Mouse (Mus musculus) thymus, postnatal 25 days (tissue): ENCODE data around the gene Cyth3.
A peak's percentile ranks its signal among the peaks of the same experiment; 100 is the strongest.

Experiments used
- DNase-seq: peaks from one replicate; pipeline ENCODE4 v3.0.0; 2022

Gene Cyth3

GRCm38 (mm10) chr5:143621893-143622622 is at the start of gene Cyth3:
Gene Cyth3 (plus strand): TSS chr5:143622447.
- peak; percentile 97 for DNase-seq

- no peak for DNase-seq
Measured at GRCm38 (mm10) chr5:143573067-143573466, 49.2 kb upstream of the Cyth3 start.

- no peak for DNase-seq
Measured at GRCm38 (mm10) chr5:143574261-143575178, 47.7 kb upstream of the Cyth3 start.

GRCm38 (mm10) chr5:143579537-143580203 is 42.6 kb upstream of the Cyth3 start:
- no peak for DNase-seq

GRCm38 (mm10) chr5:143580982-143581381 is 41.3 kb upstream of the Cyth3 start:
- no peak for DNase-seq

GRCm38 (mm10) chr5:143581874-143582273 is 40.4 kb upstream of the Cyth3 start:
- DNase-seq: no peak

GRCm38 (mm10) chr5:143583081-143583480 is 39.2 kb upstream of the Cyth3 start:
- no peak for DNase-seq

- no peak for DNase-seq
Measured at GRCm38 (mm10) chr5:143584982-143585381, 37.3 kb upstream of the Cyth3 start.

- no peak for DNase-seq
Measured at GRCm38 (mm10) chr5:143586386-143586785, 35.9 kb upstream of the Cyth3 start.

GRCm38 (mm10) chr5:143589108-143589507 is 33.1 kb upstream of the Cyth3 start:
- no peak for DNase-seq

GRCm38 (mm10) chr5:143592926-143593325 is 29.3 kb upstream of the Cyth3 start:
- DNase-seq: no peak

- no peak for DNase-seq
Measured at GRCm38 (mm10) chr5:143593563-143594146, 28.6 kb upstream of the Cyth3 start.

- DNase-seq: no peak
Measured at GRCm38 (mm10) chr5:143594291-143595065, 27.8 kb upstream of the Cyth3 start.

GRCm38 (mm10) chr5:143602051-143602450 is 20.2 kb upstream of the Cyth3 start:
- no peak for DNase-seq

- DNase-seq: no peak
Measured at GRCm38 (mm10) chr5:143604157-143604774, 18.0 kb upstream of the Cyth3 start.

- DNase-seq: no peak
Measured at GRCm38 (mm10) chr5:143606756-143607155, 15.5 kb upstream of the Cyth3 start.

- no peak for DNase-seq
Measured at GRCm38 (mm10) chr5:143608175-143608574, 14.1 kb upstream of the Cyth3 start.

GRCm38 (mm10) chr5:143611954-143612353 is 10.3 kb upstream of the Cyth3 start:
- no peak for DNase-seq

- DNase-seq: no peak
Measured at GRCm38 (mm10) chr5:143613265-143613664, 9.0 kb upstream of the Cyth3 start.

GRCm38 (mm10) chr5:143614519-143614918 is 7.7 kb upstream of the Cyth3 start:
- DNase-seq: no peak

- no peak for DNase-seq
Measured at GRCm38 (mm10) chr5:143615353-143615752, 6.9 kb upstream of the Cyth3 start.

GRCm38 (mm10) chr5:143616116-143616515 is 6.1 kb upstream of the Cyth3 start:
- DNase-seq: no peak
